14 mouse cellular contexts compared by ENCODE assay signal in the genomic region with DNA sequence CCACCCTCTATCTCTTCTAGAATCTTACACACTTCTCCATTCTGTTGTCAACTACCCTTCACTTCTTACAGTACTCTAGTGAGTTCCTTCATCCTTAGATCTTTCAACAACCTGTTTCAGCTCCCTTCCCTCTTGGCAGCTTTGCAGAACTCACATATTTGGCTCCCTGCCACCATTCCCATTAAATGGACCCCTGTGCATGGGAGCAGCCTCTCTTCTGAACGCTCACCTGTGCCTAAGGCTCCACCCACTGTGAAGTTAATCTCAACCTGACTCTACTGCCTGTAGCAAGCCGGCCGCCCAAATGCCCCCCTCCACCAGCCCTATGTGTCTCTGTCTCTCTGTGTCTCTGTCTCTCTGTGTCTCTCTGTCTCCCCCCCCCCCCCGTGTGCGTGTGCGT.
"Had no signal": no experiment of that assay in that cellular context is flagged by ENCODE, and none has a peak within 500 bp of the region (broad histone marks: within the 10 kb centered on the region; RNA-seq: fewer than 3 reads in every experiment).

No protein-coding gene starts in this region.

- H3K4me3 ChIP-seq: intestine, embryonic 15.5 days; left cerebral cortex, adult 2 months; liver, embryonic 13.5 days; megakaryocyte, embryonic 14.5 days; midbrain, embryonic 15.5 days; neural tube, embryonic 12.5 days had no signal

- H3K27me3 ChIP-seq: intestine, embryonic 15.5 days; liver, embryonic 13.5 days; megakaryocyte, embryonic 14.5 days; midbrain, embryonic 15.5 days; neural tube, embryonic 12.5 days had no signal

- H3K9me3 ChIP-seq: intestine, embryonic 15.5 days; midbrain, embryonic 15.5 days; neural tube, embryonic 12.5 days had no signal

- H3K4me1 ChIP-seq: intestine, embryonic 15.5 days; liver, embryonic 13.5 days; megakaryocyte, embryonic 14.5 days; midbrain, embryonic 15.5 days; neural tube, embryonic 12.5 days had no signal

- ATAC-seq: intestine, embryonic 15.5 days; liver, postnatal 0 days; midbrain, embryonic 15.5 days had no signal

- H3K9ac ChIP-seq: intestine, embryonic 15.5 days; liver, embryonic 13.5 days; liver, postnatal 0 days; midbrain, embryonic 15.5 days; neural tube, embryonic 12.5 days had no signal

- H3K27ac ChIP-seq: intestine, embryonic 15.5 days; left cerebral cortex, adult 2 months; liver, embryonic 13.5 days; macrophage; midbrain, embryonic 15.5 days; neural tube, embryonic 12.5 days had no signal

- H3K4me2 ChIP-seq: intestine, embryonic 15.5 days; liver, embryonic 13.5 days; midbrain, embryonic 11.5 days; midbrain, embryonic 15.5 days; neural tube, embryonic 12.5 days had no signal

- H3K36me3 ChIP-seq: liver, embryonic 13.5 days; midbrain, embryonic 15.5 days had no signal

- DNase-seq: kidney, adult 18-20 months; kidney, postnatal 25 days; liver; liver, embryonic 13.5 days; liver, postnatal 0 days; lung, postnatal 14 days; thymus, postnatal 4 days had no signal
